Mouse (Mus musculus): ENCODE results near the gene Dync2li1. TPM values are rescaled to one million over a fixed set of nuclear protein-coding genes. Genes with fewer than 3 reads are reported as not detected.

The Dync2li1 gene
- polyA plus RNA-seq, 1 experiment = 1.1 TPM

DNA sequence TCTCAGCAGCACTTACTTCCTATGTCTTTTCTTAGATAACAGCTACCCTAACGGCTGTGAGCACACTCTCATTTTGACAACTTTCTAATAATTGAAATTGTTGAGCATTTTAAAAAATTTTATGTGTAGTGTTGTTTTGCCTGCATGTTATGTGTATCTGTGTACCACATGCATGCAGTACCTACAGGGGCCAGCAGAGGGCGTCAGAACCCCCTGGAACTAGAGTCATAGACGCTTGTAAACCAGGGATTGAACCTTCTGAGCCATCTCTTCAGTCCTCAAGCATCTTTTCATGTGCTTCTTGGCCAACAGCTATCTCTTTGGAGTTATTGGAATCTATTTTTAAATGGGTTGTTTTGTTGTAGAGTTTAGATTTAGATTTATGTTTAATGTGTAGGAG lies 15.6 kb downstream of the Dync2li1 start:
- DNase-seq (ENCODE audit: low read depth, low spot score) = no peak
- WGBS = 27% methylated on average over 3 of the region's 3 CpGs

GRCm38 (mm10) chr17:84642324-84642723 lies 16.0 kb downstream of the Dync2li1 start:
- no peak for DNase-seq (ENCODE audit: low read depth, low spot score)
- WGBS = 83% methylated on average over 9 of the region's 9 CpGs

DNA sequence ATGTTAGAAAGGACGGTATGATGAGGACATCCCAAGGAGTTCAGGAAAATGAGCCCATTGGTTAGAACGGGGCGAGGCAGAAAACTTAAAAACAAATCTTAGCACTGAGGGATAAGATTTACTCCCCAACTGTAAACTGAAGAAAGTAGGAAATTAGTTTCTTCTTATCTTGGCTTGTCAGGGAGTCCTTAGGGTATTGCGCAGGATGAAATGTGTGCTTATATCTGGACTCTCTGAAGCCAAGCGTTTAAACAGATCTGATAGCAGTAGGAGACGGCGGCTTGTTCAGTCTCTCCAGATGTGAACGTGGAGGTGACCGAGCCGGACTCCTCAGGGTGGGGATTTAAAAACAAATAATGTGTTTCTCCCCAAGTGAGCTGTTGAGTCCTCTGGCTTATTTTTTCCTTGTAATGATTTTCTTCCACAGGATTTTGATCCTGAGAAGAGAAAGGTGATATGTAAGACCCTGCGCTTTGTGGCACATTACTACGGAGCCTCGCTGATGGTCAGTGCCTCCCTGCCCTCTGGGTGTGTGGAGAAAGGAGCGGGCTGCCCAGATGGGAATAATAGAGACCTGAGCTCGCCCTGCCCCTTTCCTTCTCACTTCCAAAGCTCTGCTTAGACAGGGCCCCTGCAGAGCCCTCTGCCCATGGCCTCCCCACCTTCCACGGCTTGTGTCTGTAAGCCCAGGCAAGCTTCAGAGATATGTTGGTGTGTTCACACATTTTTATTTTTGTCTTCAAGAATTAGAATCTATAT lies 18.2 kb downstream of the Dync2li1 start:
- 82% methylated on average over 16 of the region's 16 CpGs for WGBS
- no peak for DNase-seq (ENCODE audit: low read depth, low spot score)

GRCm38 (mm10) chr17:84645119-84645518 lies 18.8 kb downstream of the Dync2li1 start:
- WGBS = 75% methylated on average over 9 of the region's 9 CpGs
- DNase-seq (ENCODE audit: low read depth, low spot score) = no peak

DNA sequence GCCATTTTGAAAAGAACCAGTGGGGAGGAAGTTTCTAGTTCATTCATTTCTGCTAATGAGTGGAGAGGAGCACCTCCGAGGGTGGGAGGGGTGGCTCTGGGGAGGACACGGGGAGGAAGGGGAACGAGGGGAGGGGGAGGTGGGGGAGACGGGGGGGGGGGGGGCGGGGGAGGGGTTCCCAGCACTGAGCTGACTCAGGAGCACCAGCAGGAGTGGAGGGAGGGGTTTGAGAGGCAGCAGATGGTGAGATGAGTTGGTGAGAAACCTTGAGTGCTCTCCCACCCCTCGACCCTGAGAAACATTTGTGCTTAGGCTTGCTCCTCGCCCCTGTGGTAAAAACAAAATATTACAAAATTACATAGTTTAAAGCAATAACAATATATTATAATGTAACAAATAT lies 19.6 kb downstream of the Dync2li1 start:
- WGBS = 29% methylated on average over 5 of the region's 7 CpGs
- DNase-seq (ENCODE audit: low read depth, low spot score) = no peak

DNA sequence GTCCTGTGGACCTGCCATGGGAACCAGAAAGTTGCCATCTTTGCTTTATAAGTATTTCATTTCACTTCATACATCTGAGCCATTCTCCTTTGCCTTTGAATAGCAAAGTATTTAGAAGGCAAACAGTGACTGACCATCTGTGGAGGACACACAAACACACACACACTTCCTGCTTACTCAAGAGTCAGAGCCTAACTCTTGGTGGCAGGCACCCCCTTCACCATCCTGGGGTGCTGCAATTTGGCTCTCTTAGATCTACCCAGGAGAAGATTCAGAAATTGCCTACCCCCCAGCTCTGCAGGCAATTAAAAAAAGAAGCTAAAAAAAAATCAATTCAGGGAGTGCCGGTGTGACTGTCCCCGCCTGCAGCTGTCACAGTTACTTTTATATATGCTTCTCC lies 20.2 kb downstream of the Dync2li1 start:
- no peak for DNase-seq (ENCODE audit: low read depth, low spot score)
- WGBS = 56% methylated on average over 2 of the region's 2 CpGs

GRCm38 (mm10) chr17:84647630-84648029 lies 21.3 kb downstream of the Dync2li1 start:
- WGBS = 88% methylated on average over 4 of the region's 4 CpGs

GRCm38 (mm10) chr17:84650302-84651017 lies 24.2 kb downstream of the Dync2li1 start:
- DNase-seq (ENCODE audit: low read depth, low spot score) = no peak
- 57% methylated on average over 9 of the region's 9 CpGs for WGBS

More at GRCm38 (mm10) chr17:84647630-84648029, 21.3 kb downstream of the Dync2li1 start:
- DNase-seq (ENCODE audit: low read depth, low spot score) = no peak

DNA sequence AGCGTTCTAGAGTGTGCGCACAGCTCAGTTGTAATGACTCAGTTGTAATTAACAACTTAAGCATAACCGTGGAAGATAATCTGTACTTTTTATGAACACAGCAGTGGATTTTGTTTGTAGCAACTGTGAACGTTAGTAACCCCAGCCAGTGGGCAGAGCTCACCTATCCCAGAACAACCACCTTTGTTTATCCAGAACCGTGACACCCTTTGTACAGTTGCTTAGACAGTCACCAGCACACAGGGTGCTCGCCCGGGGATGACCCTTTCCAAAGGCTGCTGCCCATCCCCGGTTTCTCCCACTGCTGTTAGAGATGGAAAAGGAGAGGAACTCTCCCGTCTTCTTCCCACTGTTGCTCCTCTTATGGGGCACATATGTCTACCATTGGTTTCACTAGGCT lies 27.2 kb downstream of the Dync2li1 start:
- WGBS = 75% methylated on average over 9 of the region's 9 CpGs
- no peak for DNase-seq (ENCODE audit: low read depth, low spot score)

GRCm38 (mm10) chr17:84656205-84656604 lies 29.9 kb downstream of the Dync2li1 start:
- no peak for DNase-seq (ENCODE audit: low read depth, low spot score)
- 54% methylated on average over 5 of the region's 5 CpGs for WGBS

DNA sequence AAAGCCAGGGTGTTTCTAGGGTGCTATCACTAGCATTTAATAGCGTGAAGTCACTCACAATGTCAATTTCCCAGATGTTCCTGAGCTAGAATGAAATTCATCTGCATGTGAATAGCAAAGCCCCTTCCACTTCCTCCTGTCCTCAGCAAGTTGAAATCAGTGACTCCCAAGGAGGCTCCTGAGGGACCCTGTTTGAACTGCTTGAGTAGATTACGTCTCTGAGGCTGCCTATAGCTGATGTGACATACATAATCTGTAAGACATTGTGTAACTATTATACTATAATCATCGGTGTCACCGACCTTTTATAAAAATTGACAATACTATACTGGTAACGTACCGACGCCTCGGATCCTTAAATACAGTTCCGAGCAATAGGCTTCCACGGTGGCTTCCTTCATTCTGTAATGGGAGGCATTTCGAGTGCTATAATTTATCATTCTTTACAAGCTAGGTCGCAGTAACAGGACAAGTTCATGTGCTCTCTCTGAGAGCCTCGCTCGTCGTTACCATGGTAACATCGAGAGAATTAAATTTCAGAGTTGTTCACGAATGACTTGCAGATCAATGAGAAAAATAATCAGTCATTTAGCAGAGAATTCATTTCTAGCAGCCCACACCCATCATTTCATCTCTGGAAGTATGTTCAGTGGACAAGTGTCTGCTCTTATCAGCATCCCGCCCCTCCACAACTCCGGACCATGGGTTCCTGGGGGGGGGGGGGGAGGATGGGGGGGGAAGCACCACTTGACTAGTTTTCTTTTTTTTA lies 30.5 kb downstream of the Dync2li1 start:
- DNase-seq (ENCODE audit: low read depth, low spot score) = no peak
- WGBS = 70% methylated on average over 19 of the region's 19 CpGs

DNA sequence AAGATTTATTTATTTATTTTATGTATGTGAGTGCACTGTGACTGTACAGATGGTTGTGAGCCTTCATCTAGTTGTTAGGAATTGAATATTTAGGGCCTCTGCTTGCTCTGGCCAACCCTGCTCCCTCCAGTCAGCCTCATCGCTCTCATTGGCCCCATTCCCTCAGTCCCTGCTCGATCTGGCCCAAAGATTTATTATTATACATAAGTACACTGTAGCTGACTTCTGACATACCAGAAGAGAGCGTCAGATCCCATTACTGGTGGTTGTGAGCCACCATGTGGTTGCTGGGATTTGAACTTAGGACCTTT lies 31.1 kb downstream of the Dync2li1 start:
- DNase-seq (ENCODE audit: low read depth, low spot score) = no peak
- WGBS = 72% methylated on average over 3 of the region's 3 CpGs

GRCm38 (mm10) chr17:84657782-84658181 lies 31.5 kb downstream of the Dync2li1 start:
- WGBS = 72% methylated on average over 7 of the region's 7 CpGs
- no peak for DNase-seq (ENCODE audit: low read depth, low spot score)

DNA sequence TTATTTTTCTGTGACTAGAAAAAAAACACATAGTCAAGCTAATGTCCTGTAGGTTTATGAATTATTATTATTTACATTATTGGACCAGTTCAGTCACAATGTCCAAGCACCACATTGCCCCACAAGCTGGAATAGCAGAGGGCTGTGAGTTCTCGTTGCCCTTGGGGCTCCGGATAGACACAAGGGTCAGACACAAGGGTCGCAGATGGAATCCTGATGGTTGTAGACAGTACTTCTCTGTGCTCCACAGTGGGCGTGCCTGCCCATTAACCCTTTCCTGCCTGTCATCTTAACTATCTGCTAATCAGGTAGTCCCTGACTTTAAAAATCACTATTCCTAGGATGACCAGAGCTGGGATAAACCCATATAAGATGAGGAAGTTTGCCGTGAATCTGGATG lies 31.9 kb downstream of the Dync2li1 start:
- 60% methylated on average over 5 of the region's 5 CpGs for WGBS
- no peak for DNase-seq (ENCODE audit: low read depth, low spot score)

DNA sequence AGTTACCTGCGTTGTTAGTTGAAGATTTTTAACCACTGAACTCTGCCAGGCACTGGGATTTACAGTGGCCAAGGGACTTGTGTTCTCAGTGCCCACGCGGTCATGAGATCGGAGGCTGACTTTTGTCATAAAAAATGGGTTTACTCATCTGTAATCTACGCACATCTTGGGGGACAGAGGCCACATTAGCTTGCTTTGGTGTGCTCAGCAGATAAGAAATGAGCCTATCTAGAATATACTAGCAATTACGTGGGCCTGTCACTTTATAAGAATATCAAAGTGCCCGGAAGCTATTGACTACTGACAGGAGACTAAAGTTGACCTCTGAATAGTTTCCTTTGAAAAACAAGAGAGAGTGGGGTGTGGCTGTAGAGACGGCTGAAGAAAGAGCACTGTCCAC lies 32.7 kb downstream of the Dync2li1 start:
- no peak for DNase-seq (ENCODE audit: low read depth, low spot score)
- 32% methylated on average over 8 of the region's 8 CpGs for WGBS

DNA sequence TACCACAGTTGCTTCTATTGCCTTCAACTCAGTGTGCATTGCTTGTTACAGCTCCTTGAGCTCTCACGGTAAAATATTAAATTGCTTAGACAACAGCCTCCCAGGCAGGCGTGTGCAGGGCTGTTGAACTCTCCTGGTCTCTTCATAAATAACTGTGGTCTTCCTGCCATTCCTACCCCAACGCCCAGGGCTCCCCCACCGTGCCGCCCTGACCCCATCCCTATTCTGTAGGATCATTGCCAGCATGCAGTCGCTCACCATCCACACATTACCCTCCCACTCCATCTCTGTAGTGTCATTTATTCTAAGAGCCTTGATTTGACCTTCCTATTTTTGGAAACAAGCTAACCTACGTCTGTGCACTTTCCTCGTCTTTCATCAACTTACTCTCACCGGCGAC lies 38.8 kb downstream of the Dync2li1 start:
- WGBS = 49% methylated on average over 10 of the region's 10 CpGs
- DNase-seq (ENCODE audit: low read depth, low spot score) = no peak

GRCm38 (mm10) chr17:84665691-84666090 lies 39.4 kb downstream of the Dync2li1 start:
- WGBS = 13% methylated on average over 9 of the region's 9 CpGs
- peak; percentile 69 for DNase-seq (ENCODE audit: low read depth, low spot score)

- 79% methylated on average over 3 of the region's 3 CpGs for WGBS
Measured at GRCm38 (mm10) chr17:84667848-84668247, 41.6 kb downstream of the Dync2li1 start.

DNA sequence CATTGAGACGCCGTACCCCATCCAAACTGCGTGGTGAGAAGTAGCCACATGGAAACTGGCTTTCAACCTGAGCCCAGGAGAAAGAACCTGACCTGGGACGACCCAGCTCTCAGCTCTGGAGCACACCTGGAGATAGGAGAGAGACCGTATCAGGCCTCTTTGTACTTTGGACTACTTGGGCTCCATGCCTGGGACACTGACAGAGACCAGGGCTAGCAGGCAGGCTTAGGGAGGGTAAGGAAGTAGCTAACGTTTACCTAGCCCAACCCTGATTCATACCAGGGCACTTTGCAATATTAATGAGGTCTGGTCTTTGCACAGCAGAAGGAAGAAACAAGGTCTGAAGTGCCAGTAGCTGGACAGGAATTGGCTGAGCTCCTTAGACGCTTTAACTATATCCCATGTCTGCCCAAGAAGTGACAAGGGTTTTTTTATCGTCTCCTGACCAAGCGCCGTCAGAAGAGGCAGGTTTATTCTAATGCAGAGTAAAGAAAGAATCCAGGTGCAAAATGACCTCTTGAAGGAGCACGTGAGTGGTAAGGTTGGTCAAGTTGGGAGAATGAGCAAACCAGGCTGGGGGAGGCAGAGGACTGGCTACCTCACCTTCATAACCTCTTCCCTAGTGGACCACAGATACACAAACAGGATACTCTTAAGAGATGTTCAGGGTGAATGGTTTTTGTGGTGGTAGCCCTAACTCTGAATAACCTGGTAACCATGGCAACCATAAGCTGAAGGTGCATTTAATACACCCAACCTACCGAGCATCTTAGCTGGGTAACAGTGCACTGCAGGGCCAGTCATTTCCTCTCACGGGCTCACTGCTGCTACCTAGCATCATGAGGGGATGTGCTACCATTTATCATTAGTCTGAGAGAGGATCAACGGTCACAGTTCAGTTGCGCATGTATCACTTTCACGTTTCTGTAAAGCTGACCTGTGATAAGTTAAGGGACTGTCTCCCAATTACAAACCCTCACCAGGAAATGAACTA lies 46.4 kb downstream of the Dync2li1 start:
- 30% methylated on average over 16 of the region's 16 CpGs for WGBS
- DNase-seq (ENCODE audit: low read depth, low spot score) = peak; percentile 86

More at GRCm38 (mm10) chr17:84667848-84668247, 41.6 kb downstream of the Dync2li1 start:
- DNase-seq (ENCODE audit: low read depth, low spot score) = no peak
